8 mouse cellular contexts compared by ENCODE assay signal in the genomic region with DNA sequence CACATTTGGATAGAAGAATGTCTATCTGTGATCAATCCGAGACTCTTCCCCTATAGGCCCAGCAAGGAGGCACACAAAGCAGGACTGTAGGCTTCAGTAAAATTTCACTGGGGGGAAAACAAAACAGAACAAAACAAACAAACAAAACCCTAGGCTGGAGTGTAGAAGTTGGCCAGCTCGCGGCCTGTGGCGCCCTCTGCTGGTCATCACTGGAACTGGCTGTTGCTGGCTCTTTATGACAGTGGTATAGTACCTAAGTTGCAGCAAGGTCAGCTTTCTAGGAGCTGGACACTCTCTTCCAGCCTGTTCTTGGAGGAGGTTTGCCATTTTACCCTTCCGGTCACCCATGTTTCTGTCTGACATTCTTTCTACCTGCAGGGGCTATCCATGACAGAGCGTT. TPM values are rescaled to one million over a fixed set of nuclear protein-coding genes. Genes with fewer than 3 reads are reported as not detected.
DNase-seq lines count a peak whose midpoint lies in the region; ATAC-seq and TF ChIP-seq lines count a peak whose summit lies in the region.

No protein-coding gene starts in this region.

- ATAC-seq in activated CD4-positive, CD25-positive, alpha-beta regulatory T cell, adult 4 months = peak; percentile 36
- 0 out of 2 replicates have a peak, but pooled peaks have one; percentile 25 for ATAC-seq in kidney, postnatal 0 days (replicated peaks; ENCODE audit: low FRiP score, low read depth)
- peak; percentile 77 for ATAC-seq in neural tube, embryonic 14.5 days (ENCODE audit: low read depth)

- H3K79me2 ChIP-seq in C2C12 (ENCODE audit: control insufficient read depth, insufficient read depth) = no peaks in the 10 kb centered on the region

- H3K36me3 ChIP-seq in C2C12 (ENCODE audit: control insufficient read depth, insufficient read depth) = no peaks in the 10 kb centered on the region
- no peaks in the 10 kb centered on the region for H3K36me3 ChIP-seq in kidney, postnatal 0 days (ENCODE audit: insufficient read depth, low read length)
- H3K36me3 ChIP-seq in neural tube, embryonic 14.5 days (ENCODE audit: control insufficient read depth, insufficient read depth, low read length) = no peaks in the 10 kb centered on the region

- H3K79me3 ChIP-seq in C2C12 (ENCODE audit: low read depth) = no peaks in the 10 kb centered on the region

- H3K9me3 ChIP-seq in kidney, postnatal 0 days (replicated peaks; ENCODE audit: low read length) = no peaks in the 10 kb centered on the region
- H3K9me3 ChIP-seq in neural tube, embryonic 14.5 days (ENCODE audit: control insufficient read depth, low read length) = no peaks in the 10 kb centered on the region

- no peak overlapping the region for H3K9ac ChIP-seq in kidney, postnatal 0 days (ENCODE audit: low read depth, low read length)
- no peak overlapping the region for H3K9ac ChIP-seq in neural tube, embryonic 14.5 days (replicated peaks; ENCODE audit: low read depth, low read length)

- no peak overlapping the region for H3ac ChIP-seq in C2C12 (ENCODE audit: control insufficient read depth, insufficient read length, low read depth)

- no peak overlapping the region for H3K27ac ChIP-seq in kidney, postnatal 0 days
- no peak overlapping the region for H3K27ac ChIP-seq in neural tube, embryonic 14.5 days (ENCODE audit: low read depth, low read length)

- H3K4me2 ChIP-seq in kidney, postnatal 0 days (ENCODE audit: low read length) = no peak overlapping the region
- H3K4me2 ChIP-seq in neural tube, embryonic 14.5 days (ENCODE audit: low read depth, low read length) = no peak overlapping the region

- peak; percentile 82 to 89 for DNase-seq in cerebellum, postnatal 4 days (ENCODE audit: low spot score in 2 of 2)
- peak; percentile 41 for DNase-seq in gastrocnemius, postnatal 14 days
- DNase-seq in kidney, postnatal 0 days (ENCODE audit: low spot score) = peak; percentile 61
- DNase-seq in lung, adult 18-20 months = peak; percentile 24 to 29
- DNase-seq in thymus, postnatal 36 days = peak; percentile 53 to 64

- TF ChIP-seq CTCF in C2C12 (IDR thresholded peaks at IDR 0.05; ENCODE audit: control insufficient read depth, insufficient read depth, insufficient read length) = peak; percentile 88
- peak; percentile 97 for TF ChIP-seq CTCF in kidney, postnatal 0 days (IDR thresholded peaks at IDR 0.05; ENCODE audit: low read depth)

- 24% methylated on average over 6 of the region's 6 CpGs for WGBS in kidney, postnatal 0 days
- WGBS in neural tube, embryonic 14.5 days = 20% methylated on average over 6 of the region's 6 CpGs

- H3K4me1 ChIP-seq in kidney, postnatal 0 days (replicated peaks; ENCODE audit: insufficient read depth, low read length) = no peaks in the 10 kb centered on the region
- H3K4me1 ChIP-seq in neural tube, embryonic 14.5 days (ENCODE audit: control insufficient read depth, insufficient read depth, low read length) = no peaks in the 10 kb centered on the region

- peaks cover 20% of the 10 kb centered on the region for H3K27me3 ChIP-seq in C2C12 (ENCODE audit: control insufficient read depth, insufficient read depth, insufficient read length)
- H3K27me3 ChIP-seq in kidney, postnatal 0 days (ENCODE audit: insufficient read depth, low read length) = no peaks in the 10 kb centered on the region
- H3K27me3 ChIP-seq in neural tube, embryonic 14.5 days (ENCODE audit: control insufficient read depth, insufficient read depth, low read length) = no peaks in the 10 kb centered on the region

- no peak overlapping the region for H3K4me3 ChIP-seq in C2C12 (ENCODE audit: insufficient read depth, poor library complexity, severe bottlenecking)
- no peak overlapping the region for H3K4me3 ChIP-seq in kidney, postnatal 0 days (replicated peaks; ENCODE audit: low read depth, low read length)
- no peak overlapping the region for H3K4me3 ChIP-seq in neural tube, embryonic 14.5 days (ENCODE audit: low read depth, low read length)

- intact Hi-C loops in gastrocnemius, postnatal 14 days (cut with DNase I; ENCODE audit: low total_unique reads) = loop anchor here (5.0 kb wide), 1 partner anchor 185 kb away; no protein-coding TSS in a partner anchor

TF ChIP-seq in C2C12, 6 proteins besides CTCF, POLR2A, EP300 and RAD21:
- no peak for TF ChIP-seq MYOG (IDR thresholded peaks at IDR 0.05; ENCODE audit: control insufficient read depth, extremely low read depth, insufficient read length)
- TF ChIP-seq FOSL1 (IDR thresholded peaks at IDR 0.05; ENCODE audit: insufficient read depth, low read length, poor library complexity, severe bottlenecking) = no peak
- TF ChIP-seq MYOD1 (IDR thresholded peaks at IDR 0.05; ENCODE audit: control insufficient read depth, insufficient read length, low read depth) = no peak
- TF ChIP-seq CEBPB (IDR thresholded peaks at IDR 0.05; ENCODE audit: low read depth) = no peak
- no peak for TF ChIP-seq MAX (IDR thresholded peaks at IDR 0.05)
- TF ChIP-seq USF1 (IDR thresholded peaks at IDR 0.05; ENCODE audit: low read depth) = no peak

RNA-seq across cellular contexts. Expression of gene Kcnmb1, which starts 45.2 kb away (rescaled TPM):
- 0.12 TPM for polyA plus RNA-seq in C2C12 (2012; fragmentation: generic; extraction: Trizol)
- under 1 TPM; 0.60 TPM for polyA plus RNA-seq in activated CD4-positive, CD25-positive, alpha-beta regulatory T cell, adult 4 months (2017; shearing (Covaris generic))
- under 1 TPM; 0.13 to 0.29 TPM for total RNA-seq in gastrocnemius, postnatal 14 days (2021)
- 0.54 and 0.89 TPM in 2 replicates for polyA plus RNA-seq in kidney, postnatal 0 days (2015; fragmentation: Nextera tagmentation; extraction: Ambion mirVana)
- polyA plus RNA-seq in neural tube, embryonic 14.5 days (2014; fragmentation: Nextera tagmentation; extraction: Ambion mirVana) = 0.10 and 0.42 TPM in 2 replicates

Comparison
In these comparisons a context has a peak if more than half of its experiments do, and no peak if none do; other contexts are left out.
1. ATAC-seq: peak in every context shown above with its lines; median percentile 77 in neural tube, embryonic 14.5 days; 36 in activated CD4-positive, CD25-positive, alpha-beta regulatory T cell, adult 4 months; 25 in kidney, postnatal 0 days.
2. DNase-seq: peak in every context shown above with its lines; median percentile 86 in cerebellum, postnatal 4 days; 61 in kidney, postnatal 0 days; 58 in thymus, postnatal 36 days; 41 in gastrocnemius, postnatal 14 days; 26 in lung, adult 18-20 months.